Mouse (Mus musculus): ENCODE results near the gene Gm10447. TPM values are rescaled to one million over a fixed set of nuclear protein-coding genes. Genes with fewer than 3 reads are reported as not detected.
A peak's percentile ranks its signal among the peaks of the same experiment; 100 is the strongest.

Gene Gm10447
- polyA plus RNA-seq, 1 experiment from 2014 or later, result not detected

- 91% methylated on average over 9 of the region's 9 CpGs for WGBS (ENCODE audit: insufficient replicate concordance)
- Histone ChIP-seq H3K4me3 (ENCODE audit: low read depth, low read length) (no peak overlapping the region), H3K9ac (ENCODE audit: low read depth, low read length) (no peak overlapping the region), H3K27ac (ENCODE audit: low read depth, low read length) (no peak overlapping the region), H3K9me3 (replicated peaks; ENCODE audit: control insufficient read depth, low read length) (no peaks in the 10 kb centered on the region), H3K36me3 (ENCODE audit: control insufficient read depth, insufficient read depth, low read length) (no peaks in the 10 kb centered on the region), H3K27me3 (ENCODE audit: control insufficient read depth, insufficient read depth, low read length) (0 out of 2 replicates have a peak, but pooled peaks cover 5% of the 10 kb centered on the region), H3K4me2 (no peak overlapping the region), H3K4me1 (ENCODE audit: control insufficient read depth, insufficient read depth, low read length) (no peaks in the 10 kb centered on the region)
- no peak for ATAC-seq (replicated peaks; ENCODE audit: insufficient number of reproducible peaks, low FRiP score, low TSS enrichment)
Observed at GRCm38 (mm10) chr11:53452396-53452795, 4.5 kb downstream of the Gm10447 start.

GRCm38 (mm10) chr11:53451361-53451760 is 5.5 kb downstream of the Gm10447 start:
- Histone ChIP-seq H3K36me3 (ENCODE audit: control insufficient read depth, insufficient read depth, low read length) (no peaks in the 10 kb centered on the region), H3K4me2 (no peak overlapping the region), H3K4me1 (ENCODE audit: control insufficient read depth, insufficient read depth, low read length) (no peaks in the 10 kb centered on the region), H3K9ac (ENCODE audit: low read depth, low read length) (no peak overlapping the region), H3K9me3 (replicated peaks; ENCODE audit: control insufficient read depth, low read length) (no peaks in the 10 kb centered on the region), H3K27me3 (ENCODE audit: control insufficient read depth, insufficient read depth, low read length) (0 out of 2 replicates have a peak, but pooled peaks cover 5% of the 10 kb centered on the region), H3K27ac (ENCODE audit: low read depth, low read length) (no peak overlapping the region), H3K4me3 (ENCODE audit: low read depth, low read length) (no peak overlapping the region)
- ATAC-seq (replicated peaks; ENCODE audit: insufficient number of reproducible peaks, low FRiP score, low TSS enrichment), result no peak
- WGBS (ENCODE audit: insufficient replicate concordance), result 73% methylated on average over 2 of the region's 2 CpGs

GRCm38 (mm10) chr11:53450070-53450705 is 6.7 kb downstream of the Gm10447 start:
- Histone ChIP-seq H3K36me3 (ENCODE audit: control insufficient read depth, insufficient read depth, low read length) (no peaks in the 10 kb centered on the region), H3K4me3 (ENCODE audit: low read depth, low read length) (no peak overlapping the region), H3K27ac (ENCODE audit: low read depth, low read length) (no peak overlapping the region), H3K9ac (ENCODE audit: low read depth, low read length) (no peak overlapping the region), H3K9me3 (replicated peaks; ENCODE audit: control insufficient read depth, low read length) (no peaks in the 10 kb centered on the region), H3K4me1 (ENCODE audit: control insufficient read depth, insufficient read depth, low read length) (no peaks in the 10 kb centered on the region), H3K27me3 (ENCODE audit: control insufficient read depth, insufficient read depth, low read length) (0 out of 2 replicates have a peak, but pooled peaks cover 5% of the 10 kb centered on the region), H3K4me2 (no peak overlapping the region)
- no peak for ATAC-seq (replicated peaks; ENCODE audit: insufficient number of reproducible peaks, low FRiP score, low TSS enrichment)
- WGBS (ENCODE audit: insufficient replicate concordance), result 38% methylated on average over 15 of the region's 15 CpGs

GRCm38 (mm10) chr11:53448529-53448928 is 8.4 kb downstream of the Gm10447 start:
- H3K4me2 ChIP-seq, result no peak overlapping the region
- WGBS (ENCODE audit: insufficient replicate concordance), result 88% methylated on average over 1 of the region's 1 CpGs
- H3K27ac ChIP-seq (ENCODE audit: low read depth, low read length), result no peak overlapping the region
- no peak for ATAC-seq (replicated peaks; ENCODE audit: insufficient number of reproducible peaks, low FRiP score, low TSS enrichment)
- no peak overlapping the region for H3K9ac ChIP-seq (ENCODE audit: low read depth, low read length)
- no peaks in the 10 kb centered on the region for H3K9me3 ChIP-seq (replicated peaks; ENCODE audit: control insufficient read depth, low read length)
- 0 out of 2 replicates have a peak, but pooled peaks cover 5% of the 10 kb centered on the region for H3K27me3 ChIP-seq (ENCODE audit: control insufficient read depth, insufficient read depth, low read length)
- no peaks in the 10 kb centered on the region for H3K4me1 ChIP-seq (ENCODE audit: control insufficient read depth, insufficient read depth, low read length)
- no peaks in the 10 kb centered on the region for H3K36me3 ChIP-seq (ENCODE audit: control insufficient read depth, insufficient read depth, low read length)
- H3K4me3 ChIP-seq (ENCODE audit: low read depth, low read length), result no peak overlapping the region

GRCm38 (mm10) chr11:53447996-53448395 is 8.9 kb downstream of the Gm10447 start:
- ATAC-seq (replicated peaks; ENCODE audit: insufficient number of reproducible peaks, low FRiP score, low TSS enrichment), result no peak
- no peak overlapping the region for H3K4me2 ChIP-seq
- no peak overlapping the region for H3K9ac ChIP-seq (ENCODE audit: low read depth, low read length)
- 0 out of 2 replicates have a peak, but pooled peaks cover 5% of the 10 kb centered on the region for H3K27me3 ChIP-seq (ENCODE audit: control insufficient read depth, insufficient read depth, low read length)
- 85% methylated on average over 8 of the region's 8 CpGs for WGBS (ENCODE audit: insufficient replicate concordance)
- no peaks in the 10 kb centered on the region for H3K4me1 ChIP-seq (ENCODE audit: control insufficient read depth, insufficient read depth, low read length)
- no peak overlapping the region for H3K4me3 ChIP-seq (ENCODE audit: low read depth, low read length)
- H3K27ac ChIP-seq (ENCODE audit: low read depth, low read length), result no peak overlapping the region
- H3K36me3 ChIP-seq (ENCODE audit: control insufficient read depth, insufficient read depth, low read length), result no peaks in the 10 kb centered on the region
- H3K9me3 ChIP-seq (replicated peaks; ENCODE audit: control insufficient read depth, low read length), result no peaks in the 10 kb centered on the region

- 81% methylated on average over 13 of the region's 13 CpGs for WGBS (ENCODE audit: insufficient replicate concordance)
Observed at GRCm38 (mm10) chr11:53446183-53446582, 10.7 kb downstream of the Gm10447 start.

GRCm38 (mm10) chr11:53445562-53445961 is 11.3 kb downstream of the Gm10447 start:
- WGBS (ENCODE audit: insufficient replicate concordance), result 29% methylated on average over 13 of the region's 13 CpGs
- no peaks in the 10 kb centered on the region for H3K36me3 ChIP-seq (ENCODE audit: control insufficient read depth, insufficient read depth, low read length)
- H3K4me1 ChIP-seq (ENCODE audit: control insufficient read depth, insufficient read depth, low read length), result peaks cover 2% of the 10 kb centered on the region; the same call in 1 of the 2 replicates
- H3K9me3 ChIP-seq (replicated peaks; ENCODE audit: control insufficient read depth, low read length), result no peaks in the 10 kb centered on the region
- H3K27me3 ChIP-seq (ENCODE audit: control insufficient read depth, insufficient read depth, low read length), result 0 out of 2 replicates have a peak, but pooled peaks cover 5% of the 10 kb centered on the region
- H3K4me2 ChIP-seq, result no peak overlapping the region
- no peak overlapping the region for H3K9ac ChIP-seq (ENCODE audit: low read depth, low read length)
- H3K27ac ChIP-seq (ENCODE audit: low read depth, low read length), result no peak overlapping the region
- ATAC-seq (replicated peaks; ENCODE audit: insufficient number of reproducible peaks, low FRiP score, low TSS enrichment), result no peak
- H3K4me3 ChIP-seq (ENCODE audit: low read depth, low read length), result no peak overlapping the region

More at GRCm38 (mm10) chr11:53446183-53446582, 10.7 kb downstream of the Gm10447 start:
- Histone ChIP-seq H3K4me2 (no peak overlapping the region), H3K27me3 (ENCODE audit: control insufficient read depth, insufficient read depth, low read length) (0 out of 2 replicates have a peak, but pooled peaks cover 5% of the 10 kb centered on the region), H3K4me1 (ENCODE audit: control insufficient read depth, insufficient read depth, low read length) (peaks cover 2% of the 10 kb centered on the region; the same call in 1 of the 2 replicates), H3K9ac (ENCODE audit: low read depth, low read length) (no peak overlapping the region), H3K4me3 (ENCODE audit: low read depth, low read length) (no peak overlapping the region), H3K36me3 (ENCODE audit: control insufficient read depth, insufficient read depth, low read length) (no peaks in the 10 kb centered on the region), H3K27ac (ENCODE audit: low read depth, low read length) (no peak overlapping the region), H3K9me3 (replicated peaks; ENCODE audit: control insufficient read depth, low read length) (no peaks in the 10 kb centered on the region)
- ATAC-seq (replicated peaks; ENCODE audit: insufficient number of reproducible peaks, low FRiP score, low TSS enrichment), result no peak

- Histone ChIP-seq H3K27me3 (ENCODE audit: control insufficient read depth, insufficient read depth, low read length) (no peaks in the 10 kb centered on the region), H3K27ac (ENCODE audit: low read depth, low read length) (no peak overlapping the region), H3K9ac (ENCODE audit: low read depth, low read length) (no peak overlapping the region), H3K4me3 (ENCODE audit: low read depth, low read length) (no peak overlapping the region), H3K36me3 (ENCODE audit: control insufficient read depth, insufficient read depth, low read length) (no peaks in the 10 kb centered on the region), H3K4me1 (ENCODE audit: control insufficient read depth, insufficient read depth, low read length) (peaks cover 2% of the 10 kb centered on the region; the same call in 1 of the 2 replicates), H3K4me2 (no peak overlapping the region), H3K9me3 (replicated peaks; ENCODE audit: control insufficient read depth, low read length) (no peaks in the 10 kb centered on the region)
- ATAC-seq (replicated peaks; ENCODE audit: insufficient number of reproducible peaks, low FRiP score, low TSS enrichment), result no peak
- WGBS (ENCODE audit: insufficient replicate concordance), result 44% methylated on average over 6 of the region's 6 CpGs
Observed at GRCm38 (mm10) chr11:53443861-53444260, 13.0 kb downstream of the Gm10447 start.

- peak overlapping the region; percentile 82 for H3K27ac ChIP-seq (ENCODE audit: low read depth, low read length)
- 4% methylated on average over 12 of the region's 12 CpGs for WGBS (ENCODE audit: insufficient replicate concordance)
- no peak for ATAC-seq (replicated peaks; ENCODE audit: insufficient number of reproducible peaks, low FRiP score, low TSS enrichment)
Observed at GRCm38 (mm10) chr11:53441921-53442320, 15.0 kb downstream of the Gm10447 start.

More at GRCm38 (mm10) chr11:53441921-53442320, 15.0 kb downstream of the Gm10447 start:
- H3K4me2 ChIP-seq, result peak overlapping the region; percentile 39
- peaks cover 2% of the 10 kb centered on the region; the same call in 1 of the 2 replicates for H3K4me1 ChIP-seq (ENCODE audit: control insufficient read depth, insufficient read depth, low read length)
- no peak overlapping the region for H3K4me3 ChIP-seq (ENCODE audit: low read depth, low read length)
- no peaks in the 10 kb centered on the region for H3K9me3 ChIP-seq (replicated peaks; ENCODE audit: control insufficient read depth, low read length)
- H3K36me3 ChIP-seq (ENCODE audit: control insufficient read depth, insufficient read depth, low read length), result no peaks in the 10 kb centered on the region
- no peaks in the 10 kb centered on the region for H3K27me3 ChIP-seq (ENCODE audit: control insufficient read depth, insufficient read depth, low read length)
- peak overlapping the region; percentile 62 for H3K9ac ChIP-seq (ENCODE audit: low read depth, low read length)
